Mouse (Mus musculus) embryo, embryonic 9.5 days (tissue): ENCODE measurements around the gene Zcchc9.
A peak's percentile ranks its signal among the peaks of the same experiment; 100 is the strongest.
"Not testable (repeated sequence)": the region's sequence is repeated elsewhere in the genome, so short reads cannot be mapped to it uniquely, and the experiment has no call there.

Source experiments
- DNase-seq: peaks from one replicate; pipeline ENCODE4 v3.0.0-alpha.2; 2017; ENCODE audit errors: extremely low spot score

The Zcchc9 gene

GRCm38 (mm10) chr13:91807155-91807839, at the start of gene Zcchc9:
Gene Zcchc9 (minus strand): TSS chr13:91807705.
- peak; percentile 88 for DNase-seq

DNA sequence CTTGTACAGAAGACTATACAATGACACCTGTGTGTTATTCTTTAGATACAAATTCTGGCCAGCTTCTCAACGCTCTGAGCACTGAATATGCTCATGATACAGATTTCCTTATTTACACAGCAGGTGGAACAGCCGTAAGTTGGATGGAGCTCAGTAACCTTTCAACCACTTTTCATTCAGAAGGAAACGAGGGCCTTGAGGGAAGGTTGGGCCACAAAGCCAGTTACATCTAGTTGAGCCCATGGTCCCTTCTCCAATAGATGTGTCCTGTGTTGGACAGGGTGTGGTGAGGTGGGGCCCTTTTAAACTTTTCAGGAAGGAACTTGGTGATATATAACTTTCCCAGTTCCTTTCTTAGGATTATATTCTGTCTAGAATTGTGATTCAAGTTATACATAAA, 46.9 kb upstream of the Zcchc9 start:
- no peak for DNase-seq

DNA sequence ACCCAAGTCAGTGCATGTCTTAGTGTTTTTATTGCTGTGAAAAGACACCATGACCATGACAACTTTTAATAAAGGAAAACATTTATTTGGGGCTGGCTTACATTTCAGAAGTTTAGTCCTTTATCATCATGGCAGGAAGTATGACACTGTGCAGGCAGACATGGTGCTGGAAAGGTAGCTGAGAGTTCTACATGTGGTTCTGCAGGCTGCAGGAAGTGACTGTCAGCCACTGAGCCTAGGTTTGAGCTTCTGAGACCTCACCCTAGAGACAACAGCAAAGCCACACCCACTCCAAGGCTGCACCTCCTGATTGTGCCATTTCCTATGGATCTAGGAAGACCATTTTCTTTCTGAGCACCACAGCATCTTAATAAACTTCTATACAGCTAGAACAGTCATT, 20.4 kb upstream of the Zcchc9 start:
- DNase-seq = no peak

- DNase-seq = no peak
Measured at GRCm38 (mm10) chr13:91826066-91826465, 18.6 kb upstream of the Zcchc9 start.

DNA sequence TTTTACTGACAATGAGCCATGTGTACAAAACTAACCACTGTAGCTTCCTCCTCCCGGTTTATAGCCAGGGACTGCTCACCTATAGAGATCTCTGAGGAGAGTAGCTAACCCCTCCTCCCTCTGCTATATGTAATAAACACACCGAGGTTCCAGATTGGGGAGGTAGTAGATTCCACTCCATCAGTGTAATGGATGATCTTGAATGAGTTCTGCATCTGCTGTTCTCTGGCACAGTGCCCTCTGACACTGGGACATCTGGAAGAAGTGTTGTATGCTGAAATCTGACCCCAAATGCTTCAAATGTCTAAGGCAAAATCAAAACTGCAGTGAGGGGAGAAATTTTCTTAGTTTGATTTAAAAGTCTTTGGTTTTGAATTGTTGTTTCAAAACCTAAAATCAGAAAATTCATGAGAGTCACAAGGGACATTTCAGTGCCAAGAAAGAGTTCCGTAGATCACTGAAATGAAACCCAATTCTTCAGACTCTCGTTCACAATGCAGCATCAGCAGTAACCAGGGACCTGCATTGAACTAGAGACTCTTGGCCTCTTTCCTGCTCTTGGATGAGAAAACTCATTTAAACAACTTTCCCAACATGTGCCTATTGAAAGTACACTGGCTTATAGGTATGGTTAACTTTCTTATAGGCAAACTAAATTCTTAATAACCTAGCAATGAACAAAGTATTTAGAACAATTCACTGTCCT, 17.5 kb upstream of the Zcchc9 start:
- no peak for DNase-seq

DNA sequence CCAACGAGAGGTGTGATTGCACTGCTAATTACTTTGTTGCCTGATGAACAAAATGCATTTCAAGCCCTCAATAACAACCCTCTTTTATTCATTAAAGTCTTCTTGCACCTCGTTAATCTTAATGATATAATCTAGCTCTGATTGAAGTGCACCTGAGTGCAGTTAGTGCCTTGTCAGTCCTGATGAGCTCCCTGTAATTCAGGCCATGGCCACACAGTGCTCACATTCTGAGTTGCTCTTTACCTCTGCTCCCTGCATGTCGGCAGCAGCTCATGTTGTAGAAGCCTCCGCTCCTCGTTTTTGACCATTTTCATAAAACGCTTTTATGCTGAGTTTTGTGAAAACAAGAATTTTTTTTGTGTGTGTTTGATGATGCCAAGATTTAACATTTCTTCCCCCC, 16.2 kb upstream of the Zcchc9 start:
- DNase-seq = no peak

GRCm38 (mm10) chr13:91814670-91815069, 7.2 kb upstream of the Zcchc9 start:
- DNase-seq = no peak

GRCm38 (mm10) chr13:91809476-91809875, 2.0 kb upstream of the Zcchc9 start:
- no peak for DNase-seq

- no peak for DNase-seq
Measured at GRCm38 (mm10) chr13:91807874-91808575, 520 bp upstream of the Zcchc9 start.

- DNase-seq = no peak
Measured at GRCm38 (mm10) chr13:91801726-91802125, 5.8 kb downstream of the Zcchc9 start.

DNA sequence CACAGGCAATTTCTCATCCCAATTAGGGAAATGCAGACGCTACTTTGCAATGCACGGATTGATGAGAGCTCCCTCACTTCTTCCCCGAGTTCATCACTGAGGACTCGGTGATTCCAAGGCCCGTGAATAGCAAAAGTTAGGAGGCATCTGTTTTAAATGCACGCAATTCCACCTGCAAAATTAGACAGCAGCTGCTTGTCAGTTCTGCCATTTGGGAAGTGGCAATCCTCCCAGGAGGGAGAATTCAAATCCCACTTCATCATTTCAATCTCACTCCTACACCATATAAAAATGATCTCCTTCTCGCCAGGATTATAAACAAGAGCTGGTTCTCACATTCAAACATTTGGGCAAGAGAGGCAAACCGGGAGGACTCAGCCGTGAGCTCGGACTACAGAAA, 10.1 kb downstream of the Zcchc9 start:
- no peak for DNase-seq

- DNase-seq = no peak
Measured at GRCm38 (mm10) chr13:91796916-91797315, 10.6 kb downstream of the Zcchc9 start.

- DNase-seq = no peak
Measured at GRCm38 (mm10) chr13:91796003-91796402, 11.5 kb downstream of the Zcchc9 start.

DNA sequence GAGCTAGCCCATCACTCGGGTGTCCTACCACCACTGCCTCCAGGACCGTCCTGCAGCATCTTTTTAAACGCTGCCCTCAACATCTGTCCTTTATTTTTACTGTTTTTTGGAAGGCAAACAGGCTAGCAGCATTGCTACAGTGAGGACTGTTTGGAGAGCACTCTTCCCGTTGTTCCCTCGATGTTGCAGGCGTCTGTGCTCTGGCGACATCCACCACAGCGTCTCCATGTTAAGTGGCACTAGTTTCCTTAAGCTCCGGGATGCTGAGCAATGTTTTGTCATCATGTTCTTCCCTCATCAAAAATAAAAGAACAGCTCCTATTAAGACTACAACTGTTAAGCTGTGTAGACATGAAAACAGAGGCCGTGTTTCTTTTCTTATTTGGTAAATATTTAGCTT, 11.9 kb downstream of the Zcchc9 start:
- no peak for DNase-seq

- DNase-seq = no peak
Measured at GRCm38 (mm10) chr13:91794926-91795436, 12.5 kb downstream of the Zcchc9 start.

DNA sequence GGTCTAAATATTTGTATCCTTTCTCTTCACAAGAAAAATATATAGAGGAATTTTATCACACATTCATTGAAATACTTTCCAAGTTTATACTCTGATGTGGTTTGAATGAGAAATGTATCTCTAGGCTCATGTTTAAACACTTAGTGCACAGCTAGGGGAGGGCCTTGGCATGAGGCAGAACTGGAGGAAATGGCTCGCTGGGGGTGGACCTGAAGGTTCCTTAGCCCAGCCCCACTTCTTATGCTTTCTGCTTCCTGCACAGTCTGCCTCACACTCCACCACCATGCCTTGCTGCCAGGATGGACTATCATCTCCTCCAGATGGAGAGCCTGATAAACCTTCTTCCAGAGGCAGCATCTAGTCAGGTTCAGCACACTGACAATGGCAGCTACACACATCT, 15.5 kb downstream of the Zcchc9 start:
- no peak for DNase-seq

DNA sequence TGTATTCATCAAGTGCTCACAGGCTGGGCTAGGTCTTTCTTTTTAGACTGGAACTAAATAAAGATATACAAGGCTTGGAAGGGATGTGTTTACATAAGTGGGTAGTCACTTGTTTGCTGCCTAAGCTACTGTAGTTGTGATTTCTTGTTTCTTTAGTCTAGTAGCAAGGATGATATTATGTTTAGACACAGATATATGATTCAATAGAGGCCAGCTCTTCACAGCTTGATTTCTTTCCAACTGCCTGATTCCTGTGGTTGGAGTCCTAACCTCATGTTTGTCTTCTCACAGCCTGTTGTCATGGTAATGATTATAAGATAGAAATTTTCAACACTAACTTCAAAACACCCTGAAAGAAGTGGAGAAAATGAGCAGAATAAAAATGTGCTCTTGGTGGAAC, 27.6 kb downstream of the Zcchc9 start:
- no peak for DNase-seq

DNA sequence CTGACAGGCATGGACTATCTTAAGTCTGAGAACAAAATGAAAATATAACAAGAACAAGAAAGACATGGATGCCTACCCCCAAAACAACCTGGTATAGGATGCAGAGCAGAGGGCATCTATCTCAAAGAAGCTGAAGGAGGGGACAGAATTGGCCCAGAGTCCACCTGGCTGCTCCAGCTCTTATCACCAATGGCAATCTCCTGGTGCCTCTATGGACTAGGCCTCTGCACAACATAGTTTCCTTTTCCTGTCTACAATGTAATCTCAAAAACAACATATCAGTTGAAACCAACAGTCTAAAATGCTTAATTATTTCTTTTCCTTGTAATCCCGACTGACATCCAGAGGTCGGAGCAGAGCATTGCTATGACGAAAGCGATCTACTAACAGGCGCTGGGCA, 29.4 kb downstream of the Zcchc9 start:
- DNase-seq = no peak

DNA sequence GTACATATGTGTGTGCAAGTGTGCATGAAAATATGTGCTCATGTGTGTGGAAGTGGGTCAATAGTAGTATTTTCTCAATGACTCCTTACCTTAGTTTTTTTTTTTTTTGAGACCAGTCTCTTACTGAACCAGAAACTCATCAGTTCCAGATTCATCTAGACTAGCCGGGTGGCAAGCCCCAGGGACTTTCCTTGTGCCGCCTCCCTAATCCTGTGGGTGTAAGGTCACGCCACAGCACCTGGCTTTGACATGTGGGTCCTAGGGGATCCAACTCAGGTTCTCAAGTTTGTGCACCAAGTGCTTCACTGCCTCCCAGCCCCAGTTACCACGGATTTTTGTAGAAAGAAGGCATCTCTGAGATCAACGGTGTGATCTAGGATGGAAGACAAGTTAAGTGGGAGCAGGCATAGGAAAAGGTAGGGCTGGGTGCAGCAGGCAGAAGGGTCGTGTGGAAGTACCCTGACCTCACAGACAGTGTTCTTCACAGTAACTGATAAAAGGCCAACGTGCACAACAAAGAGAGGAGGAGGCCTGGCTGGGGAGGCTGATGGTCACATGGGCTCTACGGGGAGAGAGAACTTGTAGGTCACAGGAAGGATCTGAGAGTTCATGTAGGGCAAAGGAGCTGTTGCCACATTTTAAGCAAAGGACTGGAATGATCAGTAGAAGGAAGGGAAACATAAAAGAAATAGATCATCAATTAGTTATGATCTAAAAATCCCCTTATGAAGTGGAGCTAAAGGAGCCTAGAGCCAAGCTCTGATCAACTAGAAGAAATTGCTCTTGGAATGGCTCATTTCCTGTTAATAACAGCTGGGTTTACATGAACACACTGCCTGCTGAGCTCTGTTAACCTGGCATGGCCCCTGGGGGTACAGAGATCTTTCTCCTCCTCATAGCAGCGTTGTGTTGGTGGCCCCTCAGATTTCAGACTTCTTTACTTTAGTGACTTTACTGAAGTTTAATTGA, 38.5 kb downstream of the Zcchc9 start:
- no peak for DNase-seq

GRCm38 (mm10) chr13:91765627-91766026, 41.9 kb downstream of the Zcchc9 start:
- no peak for DNase-seq

- DNase-seq = not testable (repeated sequence)
Measured at GRCm38 (mm10) chr13:91763654-91764053, 43.9 kb downstream of the Zcchc9 start.
